Mouse (Mus musculus) gastrocnemius, postnatal 10 days (tissue): ENCODE results near the gene 4932438A13Rik. TPM values are rescaled to one million over a fixed set of nuclear protein-coding genes. Genes with fewer than 3 reads are reported as not detected.

Experiments used
- DNase-seq: peaks from one replicate; pipeline ENCODE4 v3.0.0; 2021; ENCODE audit warnings: mixed read lengths
- total RNA-seq, 2 experiments: library from RNA; stranded (reverse); gene quantifications; 2 replicates each; pipeline ENCODE4 v1.2.3; 2021

4932438A13Rik gene
- total RNA-seq, 2 experiments from 2014 or later: 32.9 to 34.1 TPM

GRCm38 (mm10) chr3:36918322-36918721 is 55.4 kb downstream of the 4932438A13Rik start:
- no peak for DNase-seq

- no peak for DNase-seq
These were observed 78.7 kb downstream of the 4932438A13Rik start for GRCm38 (mm10) chr3:36941572-36941971.

GRCm38 (mm10) chr3:36942108-36942507 is 79.2 kb downstream of the 4932438A13Rik start:
- DNase-seq: no peak

- no peak for DNase-seq
These were observed 80.8 kb downstream of the 4932438A13Rik start for GRCm38 (mm10) chr3:36943706-36944105.

GRCm38 (mm10) chr3:37037979-37038378 is 175.1 kb downstream of the 4932438A13Rik start:
- DNase-seq: no peak

GRCm38 (mm10) chr3:37039811-37040210 is 176.9 kb downstream of the 4932438A13Rik start:
- no peak for DNase-seq

GRCm38 (mm10) chr3:37051491-37051890 is 188.6 kb downstream of the 4932438A13Rik start:
- no peak for DNase-seq

GRCm38 (mm10) chr3:37063406-37063805 is 200.5 kb downstream of the 4932438A13Rik start, which contains the start of gene Adad1:
Gene Adad1 (plus strand): TSS chr3:37063527.
- DNase-seq: peak; percentile 11

- peak; percentile 54 for DNase-seq
These were observed 210.3 kb downstream of the 4932438A13Rik start for GRCm38 (mm10) chr3:37073211-37073610.

GRCm38 (mm10) chr3:37084860-37085259 is 222.0 kb downstream of the 4932438A13Rik start:
- no peak for DNase-seq

- DNase-seq: no peak
These were observed 227.8 kb downstream of the 4932438A13Rik start for GRCm38 (mm10) chr3:37090721-37091120.

Other genes starting within 250 kb of the 4932438A13Rik start
- gene Bbs7, start 249.6 kb upstream of the 4932438A13Rik start, total RNA-seq: 1 to 10 TPM; 6.0 to 7.7 TPM
- gene Trpc3, start 172.9 kb upstream of the 4932438A13Rik start, total RNA-seq: 10 to 100 TPM in 1 of 2 experiments, 1 to 10 TPM in 1; 8.7 to 10.6 TPM
- gene Adad1, start 200.4 kb downstream of the 4932438A13Rik start, total RNA-seq: not detected